Mouse (Mus musculus) lung, postnatal 4 days (tissue): Measurements from ENCODE around the gene Nelfe.
"Not testable (repeated sequence)": the region's sequence is repeated elsewhere in the genome, so short reads cannot be mapped to it uniquely, and the experiment has no call there.

Source experiments
- DNase-seq, 2 experiments: peaks; one replicate each; pipeline ENCODE4 v3.0.0; 2021

Gene Nelfe

DNA sequence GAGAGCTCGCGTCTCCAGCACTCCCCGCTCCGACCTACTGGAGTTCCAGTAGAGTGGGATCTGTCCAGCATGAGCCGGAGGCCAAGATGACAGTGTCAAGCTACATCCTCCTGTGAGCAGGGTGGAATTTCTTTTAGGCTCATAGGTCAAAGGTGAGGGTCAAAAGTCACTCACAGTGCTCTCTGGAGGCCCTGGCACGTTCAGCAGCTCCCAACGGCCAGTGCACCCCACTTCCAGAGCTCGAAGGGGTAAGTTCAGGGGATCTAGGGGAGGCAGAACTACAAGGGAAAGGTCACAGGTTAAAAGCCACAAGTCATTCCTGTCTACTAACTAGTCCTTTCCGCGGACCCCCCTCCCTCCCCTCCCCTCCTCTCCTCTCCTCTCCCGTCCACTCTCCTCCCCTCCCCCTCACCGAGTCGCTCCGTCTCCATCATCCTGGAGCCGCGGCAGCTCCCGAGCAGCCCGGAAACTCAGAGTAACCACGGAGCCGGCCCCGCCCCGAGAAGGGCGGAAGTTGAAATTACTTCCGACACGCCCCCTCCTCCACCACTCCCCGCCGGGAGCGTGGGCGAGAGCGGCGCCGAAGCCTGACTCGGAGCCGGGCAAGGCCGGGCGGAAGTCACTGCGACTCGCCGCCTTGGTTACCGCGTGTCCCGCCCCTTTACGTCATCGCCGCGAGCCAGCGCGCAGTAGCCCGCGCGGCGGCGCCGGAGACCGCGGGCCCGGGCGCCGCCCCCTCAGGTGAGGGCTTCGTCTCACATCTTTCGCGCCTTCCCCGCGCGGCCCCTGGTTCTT lies at the start of gene Nelfe, which contains the start of gene Skiv2l:
Nelfe (plus strand) TSS at position 670 of the 795 bp plus-strand sequence.
Skiv2l (minus strand) TSS at position 489 of the 795 bp plus-strand sequence.
- DNase-seq, result peak; percentile 98

DNA sequence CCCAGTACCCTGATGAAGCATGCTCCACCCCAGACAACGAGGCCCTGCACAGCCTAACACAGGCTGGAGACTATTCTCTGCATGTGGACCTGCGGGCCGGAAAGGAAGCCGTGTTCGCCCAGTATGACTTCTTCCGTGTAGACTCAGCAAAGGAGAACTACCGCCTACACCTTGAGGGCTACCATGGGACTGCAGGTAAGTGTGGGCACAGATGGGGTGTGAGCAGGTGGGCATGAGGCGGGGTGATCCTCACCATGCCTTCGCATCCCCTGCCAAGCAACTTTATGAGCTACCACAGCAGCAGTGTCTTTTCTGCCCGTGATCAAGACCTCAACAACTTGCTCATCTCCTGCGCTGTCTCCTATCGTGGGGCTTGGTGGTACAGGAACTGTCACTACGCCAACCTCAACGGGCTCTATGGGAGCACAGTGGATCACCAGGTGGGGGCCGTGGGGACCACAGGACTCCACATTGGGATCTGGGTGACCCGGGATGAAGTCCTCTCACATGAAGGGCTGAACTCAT lies 49.3 kb upstream of the Nelfe start:
- DNase-seq, result peak in 1 of 2 experiments; percentile 14

DNA sequence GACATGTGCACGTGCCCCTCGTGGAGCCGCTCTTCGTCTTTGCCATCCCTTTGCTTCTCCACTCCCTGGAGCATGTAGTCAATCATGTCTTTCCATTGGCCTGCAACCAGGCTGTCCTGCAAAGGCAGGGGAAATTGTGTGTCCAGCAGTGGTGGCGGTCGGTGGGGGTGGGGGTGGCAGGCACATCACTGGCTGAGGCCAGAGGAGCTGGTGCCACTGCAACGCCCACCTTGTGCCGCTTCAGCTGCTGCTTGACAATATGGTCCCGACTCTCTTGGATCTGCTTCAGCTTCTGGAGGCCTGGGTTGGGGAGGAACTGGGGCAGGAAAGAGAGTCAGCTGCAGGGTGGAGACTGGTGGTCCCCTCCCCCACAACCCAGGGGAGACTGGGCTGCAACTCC lies 47.4 kb upstream of the Nelfe start:
- not testable (repeated sequence) for DNase-seq

DNA sequence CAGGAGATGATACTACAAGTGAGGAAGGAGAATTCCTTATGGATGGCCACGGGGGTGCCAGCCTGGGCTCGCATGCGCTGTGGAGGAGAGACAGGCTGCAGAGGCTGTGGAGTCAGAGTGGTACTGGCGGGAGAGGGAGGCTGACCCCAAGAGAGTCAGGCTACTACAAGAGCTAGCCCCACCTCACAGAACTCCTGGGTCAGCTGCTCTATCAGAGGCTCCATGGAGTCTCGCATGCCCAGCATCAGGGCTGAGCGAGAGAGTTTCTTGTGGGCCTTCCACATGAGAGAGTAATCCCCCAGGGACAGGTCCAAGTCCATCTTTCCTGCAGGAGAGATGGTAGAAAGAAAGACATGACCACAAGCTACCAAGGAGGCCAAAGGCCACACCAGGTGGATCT lies 46.8 kb upstream of the Nelfe start:
- DNase-seq, result not testable (repeated sequence)

DNA sequence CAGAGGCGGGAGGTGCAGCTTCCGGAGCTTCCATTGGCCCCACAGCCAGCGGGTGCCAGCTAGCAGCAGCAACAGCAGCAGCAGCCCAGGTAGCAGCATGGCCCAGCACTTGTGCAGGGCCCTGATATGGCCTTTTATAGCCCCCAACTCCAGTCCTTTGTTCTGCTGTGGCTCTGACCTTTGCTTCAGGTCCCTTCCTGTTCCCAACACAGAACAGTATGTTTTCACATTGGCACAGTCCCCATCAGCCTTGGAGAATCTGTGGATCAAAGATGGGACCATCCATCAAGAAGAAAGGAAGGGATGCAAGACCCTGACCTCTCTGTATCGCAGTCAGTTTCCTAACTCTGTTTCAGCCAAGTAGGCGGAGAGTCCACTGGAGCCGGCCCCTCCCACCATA lies 45.9 kb upstream of the Nelfe start, which contains the start of gene Cyp21a1:
Cyp21a1 (minus strand) TSS at position 261 of the 400 bp plus-strand sequence.
- peak in 1 of 2 experiments; percentile 18 for DNase-seq

DNA sequence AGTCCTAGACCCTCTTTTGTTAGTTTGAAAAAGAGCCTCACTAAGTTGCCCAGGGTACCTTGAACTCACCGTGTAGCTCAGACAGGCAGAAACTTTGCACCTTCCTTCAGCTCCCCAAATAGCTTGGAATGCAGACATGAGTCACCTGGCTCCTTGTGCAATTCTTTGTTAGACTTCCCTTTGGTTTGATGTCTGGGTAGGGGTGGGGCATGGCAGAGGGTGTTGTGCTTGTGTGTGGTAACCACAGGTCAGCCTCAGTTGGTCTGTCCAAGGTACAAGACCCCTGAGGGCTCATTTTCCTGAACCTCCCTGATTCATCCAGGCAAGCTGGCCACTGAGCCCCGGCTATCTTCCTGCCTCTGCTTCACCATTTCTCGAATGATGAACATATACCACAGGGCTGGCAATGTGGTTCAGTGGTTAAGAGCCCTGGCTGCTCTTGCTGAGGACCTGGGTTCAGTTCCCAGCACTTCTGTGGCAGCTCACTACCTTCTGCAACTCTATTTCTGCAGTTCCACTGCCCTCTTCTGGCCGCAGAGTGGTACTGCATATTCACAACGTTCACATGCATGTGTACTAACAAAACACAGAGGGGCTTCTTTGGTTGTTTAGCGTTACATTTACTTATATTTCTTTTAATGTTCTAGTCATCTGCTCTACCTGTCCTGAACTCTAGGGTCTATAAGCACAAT lies 45.2 kb upstream of the Nelfe start:
- no peak for DNase-seq

DNA sequence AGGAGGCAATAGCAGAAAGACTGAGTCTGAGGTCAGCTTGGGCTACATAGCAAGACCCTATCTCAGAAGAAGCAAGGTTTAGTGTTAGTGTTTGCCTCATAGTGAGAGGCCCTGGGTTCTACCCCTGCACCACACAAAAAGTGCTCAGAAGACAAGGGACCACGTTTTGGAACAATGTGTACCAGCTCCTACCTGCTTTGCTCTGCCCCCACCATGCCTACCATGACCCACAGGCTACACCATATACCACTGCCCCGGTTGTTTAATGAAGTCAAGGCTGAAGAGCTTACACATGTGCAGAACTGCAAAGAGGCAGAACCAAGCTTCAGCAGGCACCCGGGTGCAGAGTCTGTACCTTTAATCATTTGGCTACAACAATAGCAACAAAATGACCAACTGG lies 43.0 kb upstream of the Nelfe start:
- DNase-seq, result no peak

DNA sequence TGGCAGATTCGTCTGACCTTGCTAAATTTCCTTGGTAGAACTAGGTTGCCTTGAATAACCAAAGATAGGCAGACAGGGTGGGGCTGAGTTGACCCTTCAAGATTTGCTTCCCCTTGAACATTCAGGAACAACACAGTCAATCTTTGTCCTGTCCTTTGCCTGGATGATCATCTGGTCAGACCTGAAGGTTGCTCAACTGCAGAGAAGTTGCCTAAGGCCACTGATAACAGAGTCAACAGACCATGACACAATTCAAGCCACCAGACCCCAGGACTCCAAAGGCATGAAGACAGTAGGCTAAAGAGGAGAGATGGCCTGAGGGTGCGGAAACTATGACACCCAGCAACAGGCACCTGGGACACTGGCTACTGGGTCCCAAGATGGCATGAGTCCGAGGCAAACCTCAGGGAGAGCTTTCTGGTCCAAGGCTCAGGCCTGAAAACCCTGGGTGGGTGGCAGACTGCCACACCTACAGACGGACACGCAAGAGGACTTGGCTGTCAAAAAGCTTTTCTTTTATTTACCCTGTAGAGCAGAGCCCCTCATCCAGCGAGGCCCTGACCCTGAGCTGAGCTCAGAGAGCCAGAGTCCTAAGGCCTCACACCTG lies 41.5 kb upstream of the Nelfe start:
- peak in 1 of 2 experiments; percentile 13 for DNase-seq

DNA sequence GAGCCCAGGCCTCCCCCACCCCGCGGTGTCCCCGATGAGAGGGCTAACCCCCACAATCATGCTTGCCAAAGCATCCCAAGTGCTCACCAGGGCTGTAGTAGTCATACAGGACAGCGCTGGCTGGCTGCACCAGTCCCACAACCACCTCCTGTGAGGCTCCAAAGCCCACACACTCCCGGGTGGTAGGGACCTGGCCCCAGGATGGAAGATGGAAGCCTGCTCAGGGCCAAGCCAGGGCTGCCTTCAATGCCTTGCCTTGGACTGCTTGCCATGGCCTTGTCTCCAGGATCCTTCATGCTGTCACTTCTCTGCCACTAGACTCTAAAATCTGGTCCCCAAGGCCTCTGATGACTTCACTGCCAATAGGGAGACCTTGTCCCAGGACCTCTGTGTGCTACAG lies 39.8 kb upstream of the Nelfe start:
- DNase-seq, result peak in 1 of 2 experiments; percentile 20

DNA sequence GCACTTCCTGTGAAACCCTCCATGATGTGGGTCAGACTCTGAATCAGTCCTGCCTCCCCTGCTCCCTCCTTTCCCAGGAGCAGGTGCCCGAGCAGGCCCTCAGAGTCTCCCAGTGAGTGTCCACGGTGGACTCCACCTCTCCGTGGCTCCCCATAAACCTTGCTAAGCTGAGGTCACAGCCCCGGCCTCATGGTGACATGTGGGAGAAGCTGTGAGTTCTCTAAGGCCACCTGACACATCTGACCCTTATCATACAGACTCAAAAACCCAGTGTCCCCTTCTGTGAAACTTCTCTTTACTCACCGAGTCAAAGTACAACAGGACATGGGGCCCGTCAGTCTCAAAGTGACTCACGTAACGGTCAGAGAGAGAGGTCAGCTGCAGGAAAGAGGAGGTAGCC lies 39.4 kb upstream of the Nelfe start:
- DNase-seq, result not testable (repeated sequence)

DNA sequence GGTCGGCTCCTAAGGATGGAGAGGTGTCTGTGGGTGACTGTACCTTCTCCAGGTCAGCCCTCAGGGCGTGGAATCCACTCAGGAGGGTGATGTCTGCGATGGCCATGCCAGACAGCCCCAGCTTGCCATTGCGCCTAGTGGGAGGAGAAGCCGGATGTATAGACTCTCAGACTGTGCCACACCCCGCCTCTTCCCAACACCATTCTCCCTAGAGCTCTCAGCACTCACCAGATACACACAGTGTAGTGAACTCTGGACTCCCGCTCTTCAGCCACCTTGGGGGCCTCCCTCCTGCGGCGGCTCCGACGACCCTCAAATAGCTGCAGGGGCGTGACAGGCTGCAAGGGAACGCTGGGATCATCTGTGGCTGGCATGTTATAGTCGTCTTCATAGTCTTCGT lies 38.9 kb upstream of the Nelfe start:
- peak in 1 of 2 experiments; percentile 20 for DNase-seq

DNA sequence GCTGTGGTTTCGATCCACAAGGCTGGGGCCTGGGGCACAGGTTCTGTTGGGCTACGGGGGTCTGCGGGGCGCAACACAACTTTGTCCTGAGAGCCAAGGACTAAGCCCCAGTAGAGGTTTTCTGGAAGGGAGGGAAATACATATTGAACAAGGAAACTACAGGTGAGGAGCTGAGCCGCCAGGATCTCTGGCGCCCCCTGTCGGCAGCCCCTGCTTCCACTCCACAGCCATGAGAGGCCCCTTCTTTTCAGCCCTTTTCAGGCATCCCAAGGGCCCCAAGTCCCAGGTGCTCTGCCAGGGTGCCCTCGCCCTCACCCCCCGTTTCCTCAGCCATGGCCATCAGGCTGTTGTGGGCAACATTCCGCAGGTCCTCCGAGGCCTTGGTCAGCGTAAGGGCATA lies 36.4 kb upstream of the Nelfe start:
- DNase-seq, result peak in 1 of 2 experiments; percentile 37

DNA sequence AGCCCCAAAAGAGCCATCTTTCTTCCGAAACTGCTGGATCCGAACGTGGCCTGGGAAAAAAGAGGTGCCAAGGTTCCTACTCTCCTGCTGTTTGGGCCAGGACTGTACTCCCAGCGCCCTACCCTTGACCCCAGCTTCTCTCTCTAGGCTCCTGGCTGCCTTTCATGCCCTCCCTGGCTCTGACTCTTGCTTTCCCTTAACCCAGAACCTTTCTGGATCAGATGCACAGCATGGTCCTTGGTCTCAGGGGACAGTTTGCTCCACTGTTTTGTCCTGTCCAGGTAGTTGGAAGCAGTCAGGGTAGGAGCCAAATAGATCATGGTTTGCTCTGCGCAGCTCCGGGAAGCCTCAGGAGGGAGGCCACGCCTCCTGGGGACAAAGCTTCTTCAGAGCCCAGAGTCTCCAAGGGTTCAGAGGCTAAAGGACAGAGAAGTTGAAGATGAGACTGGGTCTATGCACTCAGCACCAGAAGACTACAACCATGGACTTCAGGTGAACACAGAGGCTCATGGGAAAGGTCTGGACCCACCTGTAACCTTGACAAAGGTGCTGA lies 35.3 kb upstream of the Nelfe start:
- DNase-seq, result no peak

DNA sequence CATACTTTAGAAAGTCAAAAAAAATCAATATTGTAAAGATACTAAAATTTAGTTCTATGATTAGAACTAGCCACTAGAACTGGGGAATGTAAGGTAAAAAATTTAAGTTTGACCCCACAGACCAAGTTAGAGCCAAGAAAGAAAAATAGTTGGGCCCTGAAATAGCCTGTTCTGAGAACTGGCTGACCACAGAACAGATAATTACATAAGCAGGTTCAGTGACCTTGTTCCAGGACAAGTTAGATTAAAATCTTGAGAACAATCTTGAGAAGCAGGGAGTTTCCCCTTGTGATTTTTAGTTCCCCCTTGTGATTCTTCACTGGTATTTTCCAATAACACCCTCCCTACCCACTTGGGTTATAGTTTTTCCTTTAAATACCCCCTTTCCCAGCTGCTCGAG lies 19.4 kb upstream of the Nelfe start:
- not testable (repeated sequence) for DNase-seq

DNA sequence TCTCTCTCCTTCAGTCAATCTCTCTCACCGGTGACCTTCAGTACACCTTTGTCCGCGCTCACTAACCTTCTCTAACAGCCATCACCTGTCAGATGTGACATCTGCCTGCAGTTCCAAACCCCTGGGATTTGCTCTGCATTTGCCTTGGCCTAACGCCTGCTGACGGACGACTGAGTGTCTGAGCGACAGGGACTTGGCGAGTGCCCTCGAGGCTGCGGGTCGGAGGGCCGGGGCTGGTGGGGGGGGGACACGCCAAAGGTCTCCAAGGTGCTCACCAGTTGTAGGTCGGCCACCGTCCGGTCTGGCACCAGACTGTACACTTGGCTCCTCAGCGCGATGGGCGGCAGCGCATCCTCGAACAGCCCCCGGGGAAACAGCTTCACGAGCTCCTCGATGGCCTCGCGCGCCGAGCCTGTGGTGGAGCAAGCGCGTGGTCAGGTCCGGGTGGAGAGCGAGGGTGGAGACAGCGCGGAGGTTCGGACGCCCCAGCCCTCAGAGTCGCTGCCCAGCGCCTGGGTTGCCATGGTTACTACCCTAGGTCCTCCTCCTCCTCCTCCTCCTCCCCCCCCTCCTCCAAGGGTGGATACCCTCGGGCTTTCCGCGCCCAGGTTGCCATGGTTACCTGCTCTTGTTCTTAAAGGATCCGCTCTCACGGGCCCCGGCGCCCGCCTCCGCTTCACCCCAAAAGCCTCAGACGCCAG lies 13.9 kb upstream of the Nelfe start:
- DNase-seq, result no peak

DNA sequence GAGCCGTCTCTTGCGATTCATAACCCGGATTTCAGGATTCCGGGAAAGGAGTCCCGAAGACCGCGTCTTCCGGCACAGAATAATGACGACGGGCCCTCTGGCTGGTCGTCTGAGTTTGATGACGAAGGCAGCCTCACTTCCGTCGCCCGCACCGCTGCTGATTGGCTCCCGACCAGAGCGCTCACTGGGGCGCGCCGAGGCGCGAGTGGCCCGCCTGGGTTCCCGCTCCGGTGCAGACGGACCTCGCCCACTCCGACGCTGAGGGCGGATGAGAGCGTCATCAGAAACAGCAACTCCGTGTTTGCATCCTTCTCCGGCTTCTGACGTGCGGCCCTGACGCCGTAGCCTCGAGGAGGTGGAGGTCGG lies 13.4 kb upstream of the Nelfe start, which contains the start of the genes Stk19 and Dxo:
Stk19 (minus strand) TSS at position 90 of the 366 bp plus-strand sequence.
Dxo (plus strand) TSS at position 164 of the 366 bp plus-strand sequence.
- DNase-seq, result peak; percentile 97

DNA sequence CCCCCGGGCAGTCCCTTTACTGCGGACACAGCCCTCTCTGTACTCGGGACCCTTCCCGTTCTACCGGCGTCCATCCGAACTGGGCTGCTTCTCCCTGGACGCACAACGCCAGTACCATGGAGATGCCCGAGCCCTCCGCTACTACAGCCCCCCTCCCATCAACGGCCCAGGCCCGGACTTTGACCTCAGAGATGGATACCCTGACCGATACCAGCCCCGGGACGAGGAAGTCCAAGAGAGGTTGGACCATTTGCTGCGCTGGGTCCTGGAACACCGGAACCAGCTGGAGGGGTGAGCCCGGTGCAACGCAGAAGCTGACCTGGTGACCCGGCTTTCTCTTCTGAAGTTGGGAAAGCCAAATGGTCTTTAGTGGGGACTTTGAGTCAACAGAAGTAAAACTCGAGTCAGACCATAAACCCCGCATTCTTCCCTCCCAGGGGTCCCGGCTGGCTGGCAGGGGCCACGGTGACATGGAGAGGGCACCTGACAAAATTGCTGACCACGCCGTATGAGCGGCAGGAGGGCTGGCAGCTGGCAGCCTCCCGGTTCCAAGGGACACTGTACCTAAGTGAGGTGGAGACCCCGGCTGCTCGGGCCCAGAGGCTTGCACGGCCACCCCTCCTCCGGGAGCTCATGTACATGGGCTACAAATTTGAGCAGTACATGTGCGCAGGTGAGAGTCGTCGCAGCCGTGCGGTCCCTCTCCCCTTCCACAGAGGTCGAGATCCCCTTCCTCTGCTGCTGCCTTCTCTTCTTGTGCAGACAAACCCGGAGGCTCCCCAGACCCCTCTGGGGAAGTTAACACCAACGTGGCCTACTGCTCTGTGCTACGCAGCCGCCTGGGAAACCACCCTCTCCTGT lies 12.5 kb upstream of the Nelfe start:
- peak in 1 of 2 experiments; percentile 18 for DNase-seq

DNA sequence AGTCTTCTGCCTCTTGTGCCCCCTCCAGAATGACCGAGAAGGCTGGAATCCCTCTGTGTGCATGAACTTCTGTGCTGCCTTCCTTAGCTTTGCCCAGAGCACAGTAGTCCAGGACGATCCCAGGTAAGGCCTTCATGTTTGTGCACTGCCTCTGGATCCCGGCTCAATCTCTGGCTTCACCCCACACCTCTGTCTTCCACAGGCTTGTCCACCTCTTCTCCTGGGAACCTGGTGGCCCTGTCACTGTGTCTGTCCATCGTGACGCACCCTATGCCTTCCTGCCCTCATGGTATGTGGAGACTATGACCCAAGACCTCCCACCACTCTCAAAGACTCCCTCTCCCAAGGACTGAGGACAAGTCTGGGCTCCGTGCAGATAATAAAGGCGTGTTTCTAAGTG lies 11.4 kb upstream of the Nelfe start:
- DNase-seq, result no peak

DNA sequence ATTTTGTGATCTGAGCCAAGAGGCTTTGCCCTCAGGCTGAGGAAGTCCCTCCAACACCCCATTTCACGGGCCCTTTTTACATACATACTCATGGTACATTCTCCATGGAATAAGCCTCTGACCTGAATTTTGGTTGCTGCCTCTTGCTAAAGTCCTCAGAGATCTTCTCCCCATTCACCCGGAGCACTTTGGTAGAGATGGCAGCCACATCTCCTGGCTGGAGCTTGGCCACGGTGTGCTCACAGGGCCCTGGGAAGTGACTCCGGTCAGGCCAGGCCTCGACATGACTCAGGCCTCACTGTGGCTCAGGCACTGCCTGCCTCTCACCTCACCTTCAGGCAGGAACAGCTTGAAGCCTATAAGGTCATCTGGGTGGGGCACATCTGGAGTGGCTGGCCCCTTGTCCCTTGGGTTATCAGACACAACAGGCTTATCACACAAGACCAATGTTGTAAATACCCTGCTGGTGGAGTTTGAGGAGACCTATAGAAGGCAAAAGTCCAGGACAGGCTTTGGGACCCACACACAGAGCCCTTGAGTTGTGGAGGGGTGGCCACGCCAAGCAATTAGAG lies 9.4 kb upstream of the Nelfe start:
- DNase-seq, result no peak

DNA sequence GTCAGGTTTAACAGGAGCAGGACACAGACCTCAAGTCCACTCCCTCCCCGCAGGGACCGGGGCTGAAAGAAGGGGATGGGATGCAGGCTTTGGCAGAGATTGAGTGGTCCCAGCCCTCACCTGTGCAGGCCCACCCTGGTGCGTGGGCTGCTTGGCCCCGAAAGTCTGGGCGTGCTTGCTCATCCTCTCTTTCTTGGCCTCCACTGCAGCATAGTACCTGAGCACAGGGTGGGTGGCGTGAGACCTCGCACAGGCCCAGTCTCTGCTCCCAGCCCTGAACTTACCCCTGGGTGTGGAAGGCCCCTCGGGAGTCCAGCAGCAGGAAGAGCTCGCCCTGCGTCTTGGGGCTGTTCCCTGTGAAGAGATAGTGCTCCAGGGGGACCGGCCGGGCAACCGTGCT lies 5.3 kb upstream of the Nelfe start:
- peak in 1 of 2 experiments; percentile 24 for DNase-seq

DNA sequence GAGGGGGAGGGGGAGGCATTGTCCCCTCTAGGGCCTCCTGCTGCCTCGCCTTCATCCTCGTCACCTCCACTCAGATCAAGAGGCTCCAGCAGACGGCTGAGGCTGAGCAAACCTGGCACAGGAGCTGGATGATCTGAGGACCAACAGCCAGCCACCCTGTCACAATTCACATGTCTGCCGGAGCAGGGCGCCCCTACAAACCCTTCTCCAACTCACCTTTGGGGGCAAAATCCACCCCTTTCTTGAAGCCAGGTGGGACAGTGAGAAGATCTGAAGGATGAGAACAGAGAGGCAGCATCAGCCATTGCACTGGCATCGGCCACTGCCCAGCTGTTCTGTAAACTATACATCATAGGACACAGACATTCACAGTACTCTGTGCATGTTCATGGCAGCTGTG lies 3.0 kb upstream of the Nelfe start:
- no peak for DNase-seq
